In genomic region chr5:147188571-147188975, GRCm38 (mm10) we compare ENCODE assay signal across 8 mouse cellular contexts. TPM values are rescaled to one million over a fixed set of nuclear protein-coding genes. Genes with fewer than 3 reads are reported as not detected.
A peak's percentile ranks its signal among the peaks of the same experiment; 100 is the strongest.
DNase-seq lines count a peak whose midpoint lies in the region; ATAC-seq and TF ChIP-seq lines count a peak whose summit lies in the region.

Gsx1 (plus strand) TSS chr5:147188696.

- H3K27me3 ChIP-seq in G1E (ENCODE audit: insufficient read depth, low read length) = peaks cover 13% of the 10 kb centered on the region; the same call in 1 of the 2 replicates
- peaks cover 88% of the 10 kb centered on the region for H3K27me3 ChIP-seq in embryonic facial prominence, embryonic 15.5 days
- peaks cover 96% of the 10 kb centered on the region for H3K27me3 ChIP-seq in lung, embryonic 15.5 days

- intact Hi-C loops in heart, postnatal 36 days (cut with DNase I) = no loop called here

- TF ChIP-seq POLR2A in olfactory bulb, adult 2 months (IDR thresholded peaks at IDR 0.05; ENCODE audit: insufficient read depth, low read depth, low read length) = no peak

- H3K4me3 ChIP-seq in G1E (ENCODE audit: low read depth, low read length) = peak within 1 kb of the TSS; percentile 20; the same call in 1 of the 2 replicates
- H3K4me3 ChIP-seq in embryonic facial prominence, embryonic 15.5 days (replicated peaks) = peak within 1 kb of the TSS; percentile 34
- peak within 1 kb of the TSS; percentile 23 for H3K4me3 ChIP-seq in lung, embryonic 15.5 days
- H3K4me3 ChIP-seq in olfactory bulb, adult 2 months (ENCODE audit: insufficient read depth, low read depth, low read length) = peak within 1 kb of the TSS; percentile 4; the same call in 1 of the 2 replicates

- no peak for ATAC-seq in G1E (ENCODE audit: extremely low read depth, insufficient number of reproducible peaks, low FRiP score, poor library complexity, severe bottlenecking)
- ATAC-seq in embryonic facial prominence, embryonic 15.5 days (ENCODE audit: insufficient number of reproducible peaks, low FRiP score, low TSS enrichment, low read depth) = no peak
- peak; percentile 63; the same call in 1 of the 2 replicates for ATAC-seq in lung, embryonic 15.5 days (ENCODE audit: borderline replicate concordance, extremely low read depth, low FRiP score, low TSS enrichment)
- ATAC-seq in erythroid progenitor cell, adult 5-6 weeks (replicated peaks; ENCODE audit: low FRiP score, poor library complexity, severe bottlenecking) = no peak

- peak within 1 kb of the TSS; percentile 52 for H3K4me2 ChIP-seq in embryonic facial prominence, embryonic 15.5 days (replicated peaks)
- peak within 1 kb of the TSS; percentile 43 for H3K4me2 ChIP-seq in lung, embryonic 15.5 days

- H3K9me3 ChIP-seq in G1E (replicated peaks) = peaks cover 24% of the 10 kb centered on the region
- no peaks in the 10 kb centered on the region for H3K9me3 ChIP-seq in embryonic facial prominence, embryonic 15.5 days (replicated peaks)
- H3K9me3 ChIP-seq in lung, embryonic 15.5 days = no peaks in the 10 kb centered on the region

- H3K27ac ChIP-seq in embryonic facial prominence, embryonic 15.5 days (replicated peaks) = no peak within 1 kb of the TSS
- H3K27ac ChIP-seq in lung, embryonic 15.5 days = no peak within 1 kb of the TSS
- no peak within 1 kb of the TSS for H3K27ac ChIP-seq in olfactory bulb, adult 2 months (ENCODE audit: insufficient read depth, low read depth, low read length)

- WGBS in embryonic facial prominence, embryonic 15.5 days = 1% methylated on average over 37 of the region's 37 CpGs
- under 1% methylated on average over 33 of the region's 37 CpGs for WGBS in lung, embryonic 15.5 days
- under 1% methylated on average over 37 of the region's 37 CpGs for WGBS in olfactory bulb, adult 2 months

- no peaks in the 10 kb centered on the region for H3K36me3 ChIP-seq in G1E (replicated peaks)
- H3K36me3 ChIP-seq in embryonic facial prominence, embryonic 15.5 days = no peaks in the 10 kb centered on the region
- H3K36me3 ChIP-seq in lung, embryonic 15.5 days = no peaks in the 10 kb centered on the region

- TF ChIP-seq CTCF in G1E (IDR thresholded peaks at IDR 0.05; ENCODE audit: low read depth, low read length) = no peak
- TF ChIP-seq CTCF in olfactory bulb, adult 2 months (IDR thresholded peaks at IDR 0.05; ENCODE audit: insufficient read depth, low read depth, low read length) = no peak

- no peak for DNase-seq in G1E (ENCODE audit: low spot score)
- DNase-seq in adrenal gland, postnatal 4 days (ENCODE audit: low spot score in 2 of 2) = peak; percentile 47 to 57
- DNase-seq in heart, postnatal 36 days = peak; percentile 49 to 54
- DNase-seq in kidney, postnatal 4 days = peak; percentile 87 to 89

- H3K9ac ChIP-seq in embryonic facial prominence, embryonic 15.5 days = no peak within 1 kb of the TSS
- no peak within 1 kb of the TSS for H3K9ac ChIP-seq in lung, embryonic 15.5 days

- H3K4me1 ChIP-seq in G1E (ENCODE audit: insufficient read depth, low read depth, low read length) = peaks cover 6% of the 10 kb centered on the region; the same call in 1 of the 2 replicates
- peaks cover 35% of the 10 kb centered on the region for H3K4me1 ChIP-seq in embryonic facial prominence, embryonic 15.5 days
- peaks cover 21% of the 10 kb centered on the region for H3K4me1 ChIP-seq in lung, embryonic 15.5 days
- peaks cover 27% of the 10 kb centered on the region for H3K4me1 ChIP-seq in olfactory bulb, adult 2 months (ENCODE audit: control insufficient read depth, insufficient read depth, low read length)

RNA-seq across cellular contexts. Expression of gene Gsx1, which starts in this region (rescaled TPM):
- not detected in 2 replicates for total RNA-seq in G1E (2014; fragmentation: Nextera tagmentation)
- total RNA-seq in G1E (2017) = 0.12 TPM in 1 of 2 replicates, not detected in the other
- not detected in 2 replicates for polyA plus RNA-seq in G1E (2012)
- total RNA-seq in adrenal gland, postnatal 4 days (2021) = not detected
- polyA plus RNA-seq in embryonic facial prominence, embryonic 15.5 days (2015; fragmentation: Nextera tagmentation; extraction: Ambion mirVana) = not detected in 2 replicates
- total RNA-seq in heart, postnatal 36 days (2021) = not detected
- not detected in 2 replicates for polyA plus RNA-seq in lung, embryonic 15.5 days (2015; fragmentation: Nextera tagmentation; extraction: Ambion mirVana)
- not detected in 2 replicates for polyA plus RNA-seq in olfactory bulb, adult 2 months (2012; ENCODE audit: insufficient read depth, insufficient read length, low replicate concordance, missing spikeins)
- total RNA-seq in erythroid progenitor cell, adult 5-6 weeks (2015; ENCODE audit: low replicate concordance) = not detected in 2 replicates
- total RNA-seq in erythroid progenitor cell, adult 5-6 weeks (2017; ENCODE audit: low replicate concordance) = not detected in 2 replicates

Comparison
In these comparisons a context has a peak if more than half of its experiments do, and no peak if none do; other contexts are left out.
1. Peak in DNase-seq in adrenal gland, postnatal 4 days; RNA of the gene not detected or under 1 TPM.
2. Peak in DNase-seq in heart, postnatal 36 days; RNA of the gene not detected or under 1 TPM.
3. Peak in ATAC-seq, H3K4me3 ChIP-seq and H3K4me2 ChIP-seq in lung, embryonic 15.5 days; RNA of the gene not detected or under 1 TPM.